Mouse (Mus musculus) ES-E14 (cell line): ENCODE data around the gene Plxdc1. TPM values are rescaled to one million over a fixed set of nuclear protein-coding genes. Genes with fewer than 3 reads are reported as not detected.

Experiments used
- DNase-seq: peaks from one replicate; pipeline ENCODE4 v3.0.0-alpha.2; 2013; ENCODE audit warnings: low read depth, low spot score
- H3K27ac ChIP-seq: 2 replicates; pipeline ENCODE4 v1.5.1; 2012; ENCODE audit warnings: low read depth, mild to moderate bottlenecking, low read length, moderate library complexity, mixed read lengths; ENCODE audit not compliant: poor library complexity, insufficient read depth, severe bottlenecking
- H3K36me3 ChIP-seq: 2 replicates; pipeline ENCODE4 v1.6.1; 2012; ENCODE audit warnings: mild to moderate bottlenecking, low read length, moderate library complexity, mixed read lengths; ENCODE audit not compliant: control insufficient read depth, poor library complexity, insufficient read depth, severe bottlenecking
- H3K4me1 ChIP-seq, 2 experiments: fragments of 150-350 bp in 1 of 2; sonication (generic) in 1 of 2; 2 replicates each; pipeline ENCODE4 v1.6.1; 2012; ENCODE audit warnings: low read length in 2 of 2, mild to moderate bottlenecking in 1 of 2, mixed read lengths in 1 of 2; ENCODE audit not compliant: control insufficient read depth in 2 of 2, insufficient read depth in 2 of 2, poor library complexity in 1 of 2
- H3K4me3 ChIP-seq, 2 experiments: fragments of 150-350 bp in 1 of 2; sonication (generic) in 1 of 2; 2 replicates each; pipeline ENCODE4 v1.5.1; 2012; ENCODE audit warnings: low read length in 2 of 2, low read depth in 1 of 2, mild to moderate bottlenecking in 1 of 2, mixed read lengths in 1 of 2; ENCODE audit not compliant: insufficient read depth in 1 of 2, poor library complexity in 1 of 2, severe bottlenecking in 1 of 2
- H3K9ac ChIP-seq: 2 replicates; pipeline ENCODE4 v1.6.1; 2012; ENCODE audit warnings: low read depth, mild to moderate bottlenecking, low read length, mixed read lengths; ENCODE audit not compliant: poor library complexity, insufficient read depth, severe bottlenecking
- H3K9me3 ChIP-seq: fragments of 150-350 bp; sonication (generic); 2 replicates; pipeline ENCODE4 v1.6.1; 2012; ENCODE audit warnings: low read depth, mild to moderate bottlenecking, low read length; ENCODE audit not compliant: control insufficient read depth, insufficient read depth
- CHD2 ChIP-seq: IDR thresholded peaks from 2 replicates; pipeline ENCODE4 v1.6.1; 2014; ENCODE audit warnings: mild to moderate bottlenecking, low read depth, low read length, inconsistent platforms
- HCFC1 ChIP-seq: IDR thresholded peaks from 2 replicates; pipeline ENCODE4 v1.6.1; 2012; ENCODE audit warnings: low read length, inconsistent platforms, borderline replicate concordance; ENCODE audit not compliant: insufficient read depth
- MAFK ChIP-seq: IDR thresholded peaks from 2 replicates; pipeline ENCODE4 v1.6.1; 2014; ENCODE audit warnings: mild to moderate bottlenecking, low read depth, low read length, inconsistent platforms; ENCODE audit not compliant: insufficient read depth
- ZC3H11A ChIP-seq: IDR thresholded peaks from 2 replicates; pipeline ENCODE4 v1.6.1; 2012; ENCODE audit warnings: low read depth, mild to moderate bottlenecking, inconsistent platforms, low read length, borderline replicate concordance
- ZNF384 ChIP-seq: IDR thresholded peaks from 2 replicates; pipeline ENCODE4 v1.6.1; 2012; ENCODE audit warnings: low read depth, low read length, inconsistent platforms
- in situ Hi-C, 2 experiments: fragments of 600-800 bp; cut with MboI; formaldehyde crosslinking; loops; one replicate each; pipeline ENCODE4 v1.15.1; 2025; ENCODE audit warnings: low sequenced_read_pairs in 2 of 2, inconsistent platforms in 1 of 2; ENCODE audit not compliant: unreplicated experiment in 2 of 2
- total RNA-seq: library from RNA; depleted of rRNA; stranded (reverse); fragments of 300-350 nt; gene quantifications from 2 replicates; pipeline ENCODE4 v1.2.3, GENCODE M21; 2012

Gene Plxdc1
- total RNA-seq, 1 experiment = 2.5 TPM

- 0 out of 2 replicates have a peak, but pooled peaks cover under 1% of the 10 kb centered on the region for H3K36me3 ChIP-seq
- in situ Hi-C loops = no loop called here
- no peak overlapping the region for H3K27ac ChIP-seq
- H3K9ac ChIP-seq = no peak overlapping the region; the same call in 1 of the 2 replicates
- TF ChIP-seq MAFK (no peak), ZC3H11A (no peak), HCFC1 (no peak), ZNF384 (no peak), CHD2 (no peak)
- H3K9me3 ChIP-seq = no peaks in the 10 kb centered on the region
- peaks cover 17 to 27% of the 10 kb centered on the region in 2 experiments; a peak in 3 of 4 replicates for H3K4me1 ChIP-seq
- no peak for DNase-seq
- no peak overlapping the region for H3K4me3 ChIP-seq
Observed at GRCm38 (mm10) chr11:97978392-97978791, 7.9 kb downstream of the Plxdc1 start.

- Histone ChIP-seq H3K4me1 (peaks cover 17 to 21% of the 10 kb centered on the region in 2 experiments; a peak in 3 of 4 replicates), H3K9ac (no peak overlapping the region), H3K9me3 (no peaks in the 10 kb centered on the region), H3K4me3 (no peak overlapping the region), H3K36me3 (peaks cover 6% of the 10 kb centered on the region; the same call in 1 of the 2 replicates), H3K27ac (no peak overlapping the region)
- DNase-seq = no peak
- TF ChIP-seq ZNF384 (no peak), HCFC1 (no peak), CHD2 (no peak), MAFK (no peak), ZC3H11A (no peak)
- in situ Hi-C loops = no loop called here
Observed at GRCm38 (mm10) chr11:97977797-97978196, 8.4 kb downstream of the Plxdc1 start.

GRCm38 (mm10) chr11:97974746-97975145 lies 11.5 kb downstream of the Plxdc1 start:
- H3K9me3 ChIP-seq = no peaks in the 10 kb centered on the region
- no peak for DNase-seq
- in situ Hi-C loops = no loop called here
- TF ChIP-seq ZC3H11A (no peak), ZNF384 (no peak), MAFK (no peak), CHD2 (no peak), HCFC1 (no peak)
- peaks cover 6% of the 10 kb centered on the region; the same call in 1 of the 2 replicates for H3K36me3 ChIP-seq
- H3K27ac ChIP-seq = no peak overlapping the region
- H3K4me3 ChIP-seq = no peak overlapping the region
- H3K4me1 ChIP-seq = peaks cover 15 to 17% of the 10 kb centered on the region in 2 experiments; a peak in 3 of 4 replicates
- no peak overlapping the region for H3K9ac ChIP-seq

GRCm38 (mm10) chr11:97974141-97974540 lies 12.1 kb downstream of the Plxdc1 start:
- Histone ChIP-seq H3K27ac (no peak overlapping the region), H3K4me3 (no peak overlapping the region), H3K4me1 (peaks cover 14 to 15% of the 10 kb centered on the region in 2 experiments; a peak in 3 of 4 replicates), H3K9me3 (no peaks in the 10 kb centered on the region), H3K36me3 (peaks cover 6% of the 10 kb centered on the region; the same call in 1 of the 2 replicates), H3K9ac (no peak overlapping the region)
- in situ Hi-C loops = no loop called here
- TF ChIP-seq HCFC1 = no peak
- TF ChIP-seq CHD2 = no peak
- no peak for TF ChIP-seq ZC3H11A
- TF ChIP-seq ZNF384 = no peak
- no peak for TF ChIP-seq MAFK
- no peak for DNase-seq

GRCm38 (mm10) chr11:97972434-97972833 lies 13.8 kb downstream of the Plxdc1 start:
- peak; percentile 71 for DNase-seq
- Histone ChIP-seq H3K36me3 (peaks cover 6% of the 10 kb centered on the region; the same call in 1 of the 2 replicates), H3K9me3 (no peaks in the 10 kb centered on the region), H3K9ac (no peak overlapping the region), H3K4me3 (no peak overlapping the region), H3K27ac (no peak overlapping the region), H3K4me1 (peaks cover 10% of the 10 kb centered on the region in 2 experiments; a peak in 3 of 4 replicates)
- TF ChIP-seq CHD2 = no peak
- 0 out of 2 replicates have a peak, but pooled peaks have one; percentile 28 for TF ChIP-seq ZC3H11A
- in situ Hi-C loops = no loop called here
